ENCODE assay signal across 8 mouse cellular contexts in genomic region chr3:79886357-79887091, GRCm38 (mm10). TPM values are rescaled to one million over a fixed set of nuclear protein-coding genes. Genes with fewer than 3 reads are reported as not detected.
A peak's percentile ranks its signal among the peaks of the same experiment; 100 is the strongest.
DNase-seq lines count a peak whose midpoint lies in the region; ATAC-seq and TF ChIP-seq lines count a peak whose summit lies in the region.

No protein-coding gene starts in this region.

- H3K4me3 ChIP-seq in cerebellum, adult 2 months (replicated peaks; ENCODE audit: insufficient read depth, low read depth, low read length): no peak overlapping the region
- H3K4me3 ChIP-seq in intestine, embryonic 15.5 days (replicated peaks): peak overlapping the region; percentile 35
- peak overlapping the region; percentile 42 for H3K4me3 ChIP-seq in lung, postnatal 0 days (ENCODE audit: low read depth, low read length)
- peak overlapping the region; percentile 34 for H3K4me3 ChIP-seq in stomach, embryonic 14.5 days (ENCODE audit: low read depth, low read length)

- H3K27ac ChIP-seq in cerebellum, adult 2 months (ENCODE audit: insufficient read depth, low read length): no peak overlapping the region
- peak overlapping the region; percentile 45; the same call in 1 of the 2 replicates for H3K27ac ChIP-seq in intestine, embryonic 15.5 days
- H3K27ac ChIP-seq in lung, postnatal 0 days (ENCODE audit: low read length): peak overlapping the region; percentile 55
- H3K27ac ChIP-seq in stomach, embryonic 14.5 days (ENCODE audit: low read length): peak overlapping the region; percentile 82

- H3K4me1 ChIP-seq in cerebellum, adult 2 months (ENCODE audit: control insufficient read depth, insufficient read depth, low read length): no peaks in the 10 kb centered on the region
- H3K4me1 ChIP-seq in intestine, embryonic 15.5 days (replicated peaks): peaks cover 11% of the 10 kb centered on the region; the same call in 1 of the 2 replicates
- H3K4me1 ChIP-seq in lung, postnatal 0 days (ENCODE audit: insufficient read depth, low read depth, low read length): peaks cover 11% of the 10 kb centered on the region; the same call in 1 of the 2 replicates
- H3K4me1 ChIP-seq in stomach, embryonic 14.5 days (ENCODE audit: control insufficient read depth, insufficient read depth, low read length): peaks cover 13% of the 10 kb centered on the region

- peak overlapping the region; percentile 72 for H3K4me2 ChIP-seq in intestine, embryonic 15.5 days (replicated peaks)
- peak overlapping the region; percentile 69 for H3K4me2 ChIP-seq in lung, postnatal 0 days (replicated peaks; ENCODE audit: low read depth, low read length)
- H3K4me2 ChIP-seq in stomach, embryonic 14.5 days (replicated peaks; ENCODE audit: low read depth, low read length): peak overlapping the region; percentile 62

- peak overlapping the region; percentile 36 for H3K9ac ChIP-seq in intestine, embryonic 15.5 days
- peak overlapping the region; percentile 39 for H3K9ac ChIP-seq in lung, postnatal 0 days (replicated peaks; ENCODE audit: low read depth)
- H3K9ac ChIP-seq in stomach, embryonic 14.5 days (replicated peaks; ENCODE audit: low read depth, low read length): peak overlapping the region; percentile 18; the same call in 1 of the 2 replicates

- no peaks in the 10 kb centered on the region for H3K9me3 ChIP-seq in intestine, embryonic 15.5 days
- H3K9me3 ChIP-seq in lung, postnatal 0 days (ENCODE audit: low read length): no peaks in the 10 kb centered on the region
- no peaks in the 10 kb centered on the region for H3K9me3 ChIP-seq in stomach, embryonic 14.5 days (ENCODE audit: control insufficient read depth, low read depth, low read length)

- ATAC-seq in intestine, embryonic 15.5 days: peak; percentile 37
- peak; percentile 18 for ATAC-seq in lung, postnatal 0 days
- ATAC-seq in stomach, embryonic 14.5 days (ENCODE audit: insufficient number of reproducible peaks, insufficient read depth, low FRiP score, low read depth): peak; percentile 29; the same call in 1 of the 2 replicates

- no peak for TF ChIP-seq EP300 in lung, postnatal 0 days (IDR thresholded peaks at IDR 0.05)

- TF ChIP-seq CTCF in cerebellum, adult 2 months (IDR thresholded peaks at IDR 0.05; ENCODE audit: borderline replicate concordance, insufficient read depth, low read depth, low read length): no peak
- peak; percentile 71 for TF ChIP-seq CTCF in lung, postnatal 0 days (IDR thresholded peaks at IDR 0.05)

- no peak for TF ChIP-seq POLR2A in cerebellum, adult 2 months (IDR thresholded peaks at IDR 0.05; ENCODE audit: borderline replicate concordance, insufficient read depth, low read length)

- WGBS in cerebellum, adult 2 months: 77% methylated on average over 23 of the region's 23 CpGs
- WGBS in intestine, embryonic 15.5 days: 64% methylated on average over 23 of the region's 23 CpGs
- 55% methylated on average over 23 of the region's 23 CpGs for WGBS in lung, postnatal 0 days
- WGBS in stomach, embryonic 14.5 days: 55% methylated on average over 23 of the region's 23 CpGs

- DNase-seq in cerebellum, postnatal 14 days: peak; percentile 65
- DNase-seq in cerebellum, adult 2 months: no peak
- peak; percentile 89 for DNase-seq in NIH3T3 (ENCODE audit: low read depth)
- DNase-seq in gastrocnemius, postnatal 4 days (ENCODE audit: low spot score in 2 of 2): peak; percentile 19 to 44
- no peak for DNase-seq in lung, postnatal 0 days (ENCODE audit: low spot score)
- DNase-seq in layer of hippocampus, adult 11-12 months (ENCODE audit: low spot score): no peak

- H3K27me3 ChIP-seq in cerebellum, adult 2 months (ENCODE audit: control insufficient read depth, insufficient read depth, low read length): no peaks in the 10 kb centered on the region
- H3K27me3 ChIP-seq in intestine, embryonic 15.5 days (replicated peaks): no peaks in the 10 kb centered on the region
- H3K27me3 ChIP-seq in lung, postnatal 0 days (replicated peaks; ENCODE audit: insufficient read depth, low read length): no peaks in the 10 kb centered on the region
- no peaks in the 10 kb centered on the region for H3K27me3 ChIP-seq in stomach, embryonic 14.5 days (ENCODE audit: control insufficient read depth, insufficient read depth, low read length)

- no peaks in the 10 kb centered on the region for H3K36me3 ChIP-seq in intestine, embryonic 15.5 days
- H3K36me3 ChIP-seq in lung, postnatal 0 days (ENCODE audit: insufficient read depth, low read length): no peaks in the 10 kb centered on the region
- no peaks in the 10 kb centered on the region for H3K36me3 ChIP-seq in stomach, embryonic 14.5 days (ENCODE audit: control insufficient read depth, insufficient read depth, low read length)

RNA-seq across cellular contexts. Expression of gene Fam198b, which starts 2.2 kb away (rescaled TPM):
- 1.4 and 1.5 TPM in 2 replicates for polyA plus RNA-seq in cerebellum, adult 2 months (2012; rRNA removed)
- total RNA-seq in gastrocnemius, postnatal 4 days (2021): 10 to 100 TPM; 55.4 to 71.6 TPM
- polyA plus RNA-seq in intestine, embryonic 15.5 days (2015; fragmentation: Nextera tagmentation; extraction: Ambion mirVana): 13.0 and 14.4 TPM in 2 replicates
- polyA plus RNA-seq in lung, postnatal 0 days (2015; fragmentation: Nextera tagmentation; extraction: Ambion mirVana): 21.3 and 35.3 TPM in 2 replicates
- 14.7 and 15.3 TPM in 2 replicates for polyA plus RNA-seq in stomach, embryonic 14.5 days (2014; fragmentation: Nextera tagmentation; extraction: Ambion mirVana)

RNA-seq across cellular contexts. Expression of gene Tmem144, which starts 34.0 kb away (rescaled TPM):
- 5.3 and 6.6 TPM in 2 replicates for polyA plus RNA-seq in cerebellum, adult 2 months (2012; rRNA removed)
- 1 to 10 TPM; 1.9 to 2.6 TPM for total RNA-seq in gastrocnemius, postnatal 4 days (2021)
- polyA plus RNA-seq in intestine, embryonic 15.5 days (2015; fragmentation: Nextera tagmentation; extraction: Ambion mirVana): 10.6 and 11.1 TPM in 2 replicates
- polyA plus RNA-seq in lung, postnatal 0 days (2015; fragmentation: Nextera tagmentation; extraction: Ambion mirVana): 4.4 and 4.8 TPM in 2 replicates
- 2.5 and 3.8 TPM in 2 replicates for polyA plus RNA-seq in stomach, embryonic 14.5 days (2014; fragmentation: Nextera tagmentation; extraction: Ambion mirVana)

Comparison
In these comparisons a context has a peak if more than half of its experiments do, and no peak if none do; other contexts are left out.
1. DNase-seq: peak in cerebellum, postnatal 14 days (2 of 2), NIH3T3 (single experiment) and gastrocnemius, postnatal 4 days (2 of 2); none in cerebellum, adult 2 months (0 of 2), lung, postnatal 0 days (single experiment) and layer of hippocampus, adult 11-12 months (single experiment).
2. Peak in every context shown above with its lines, with median percentiles within 50 percentile points of each other: ATAC-seq, H3K4me2 ChIP-seq and H3K9ac ChIP-seq.